Comparison of ENCODE assay signal across 8 mouse cellular contexts in genomic region chr6:97806051-97806450, GRCm38 (mm10). TPM values are rescaled to one million over a fixed set of nuclear protein-coding genes. Genes with fewer than 3 reads are reported as not detected.
DNase-seq lines count a peak whose midpoint lies in the region; ATAC-seq and TF ChIP-seq lines count a peak whose summit lies in the region.

No protein-coding gene starts in this region.

- no peak for DNase-seq in kidney, postnatal 36 days
- no peak for DNase-seq in embryonic facial prominence, embryonic 14.5 days (ENCODE audit: low spot score)
- no peak for DNase-seq in adrenal gland, postnatal 25 days
- DNase-seq in gastrocnemius, postnatal 25 days, result no peak

- peak overlapping the region; percentile 72 for H3K4me3 ChIP-seq in kidney, embryonic 16.5 days (ENCODE audit: low read length)
- peak overlapping the region; percentile 72 for H3K4me3 ChIP-seq in embryonic facial prominence, embryonic 14.5 days (ENCODE audit: low read depth, low read length)
- peak overlapping the region; percentile 73 for H3K4me3 ChIP-seq in intestine, postnatal 0 days (ENCODE audit: low read depth, low read length)
- H3K4me3 ChIP-seq in neural tube, embryonic 12.5 days, result no peak overlapping the region

- peaks cover 6% of the 10 kb centered on the region; the same call in 1 of the 2 replicates for H3K4me1 ChIP-seq in kidney, embryonic 16.5 days (ENCODE audit: insufficient read depth, low read length)
- peaks cover 4% of the 10 kb centered on the region; the same call in 1 of the 2 replicates for H3K4me1 ChIP-seq in embryonic facial prominence, embryonic 14.5 days (ENCODE audit: control insufficient read depth, insufficient read depth, low read length)
- H3K4me1 ChIP-seq in intestine, postnatal 0 days (replicated peaks; ENCODE audit: control insufficient read depth, insufficient read depth, low read length), result no peaks in the 10 kb centered on the region
- H3K4me1 ChIP-seq in neural tube, embryonic 12.5 days, result peaks cover 5% of the 10 kb centered on the region; the same call in 1 of the 2 replicates

- H3K9ac ChIP-seq in kidney, embryonic 16.5 days (replicated peaks; ENCODE audit: low read length), result peak overlapping the region; percentile 72; the same call in 1 of the 2 replicates
- peak overlapping the region; percentile 72 for H3K9ac ChIP-seq in embryonic facial prominence, embryonic 14.5 days (ENCODE audit: low read depth, low read length)
- H3K9ac ChIP-seq in intestine, postnatal 0 days (ENCODE audit: low read depth, low read length), result no peak overlapping the region
- H3K9ac ChIP-seq in neural tube, embryonic 12.5 days, result 0 out of 2 replicates have a peak overlapping the region, but pooled peaks have one; percentile 49

- peak overlapping the region; percentile 99 for H3K4me2 ChIP-seq in kidney, embryonic 16.5 days (replicated peaks; ENCODE audit: low read depth, low read length)
- peak overlapping the region; percentile 100 for H3K4me2 ChIP-seq in embryonic facial prominence, embryonic 14.5 days (ENCODE audit: low read depth, low read length)
- peak overlapping the region; percentile 98 for H3K4me2 ChIP-seq in intestine, postnatal 0 days (replicated peaks; ENCODE audit: low read depth)
- H3K4me2 ChIP-seq in neural tube, embryonic 12.5 days (replicated peaks), result peak overlapping the region; percentile 99

- H3K9me3 ChIP-seq in kidney, embryonic 16.5 days (ENCODE audit: low read length), result no peaks in the 10 kb centered on the region
- H3K9me3 ChIP-seq in embryonic facial prominence, embryonic 14.5 days (ENCODE audit: control insufficient read depth, low read length), result no peaks in the 10 kb centered on the region
- H3K9me3 ChIP-seq in intestine, postnatal 0 days (ENCODE audit: control insufficient read depth), result no peaks in the 10 kb centered on the region
- no peaks in the 10 kb centered on the region for H3K9me3 ChIP-seq in neural tube, embryonic 12.5 days

- no peak overlapping the region for H3K27ac ChIP-seq in kidney, embryonic 16.5 days (ENCODE audit: low read length)
- no peak overlapping the region for H3K27ac ChIP-seq in embryonic facial prominence, embryonic 14.5 days (replicated peaks; ENCODE audit: low read depth, low read length)
- H3K27ac ChIP-seq in intestine, postnatal 0 days (ENCODE audit: low read depth, low read length), result no peak overlapping the region
- H3K27ac ChIP-seq in neural tube, embryonic 12.5 days, result no peak overlapping the region

- no peaks in the 10 kb centered on the region for H3K36me3 ChIP-seq in kidney, embryonic 16.5 days (ENCODE audit: insufficient read depth, low read length)
- H3K36me3 ChIP-seq in embryonic facial prominence, embryonic 14.5 days (ENCODE audit: control insufficient read depth, insufficient read depth, low read length), result no peaks in the 10 kb centered on the region
- no peaks in the 10 kb centered on the region for H3K36me3 ChIP-seq in intestine, postnatal 0 days (ENCODE audit: control insufficient read depth, insufficient read depth)
- H3K36me3 ChIP-seq in neural tube, embryonic 12.5 days, result no peaks in the 10 kb centered on the region

- whole genome bisulfite sequencing in kidney, embryonic 16.5 days, result 43% methylated on average over 5 of the region's 5 CpGs
- 23% methylated on average over 5 of the region's 5 CpGs for WGBS in embryonic facial prominence, embryonic 14.5 days
- WGBS in intestine, postnatal 0 days, result 34% methylated on average over 5 of the region's 5 CpGs
- 58% methylated on average over 5 of the region's 5 CpGs for WGBS in neural tube, embryonic 12.5 days

- no peak for ATAC-seq in kidney, embryonic 16.5 days (ENCODE audit: low FRiP score, low TSS enrichment)
- ATAC-seq in embryonic facial prominence, embryonic 14.5 days (ENCODE audit: low read depth), result no peak
- ATAC-seq in intestine, postnatal 0 days, result no peak
- ATAC-seq in neural tube, embryonic 12.5 days (ENCODE audit: low FRiP score, low read depth), result no peak
- ATAC-seq in activated CD4-positive, CD25-positive, alpha-beta regulatory T cell, adult 4 months, result no peak

- H3K27me3 ChIP-seq in kidney, embryonic 16.5 days (ENCODE audit: insufficient read depth, low read length), result no peaks in the 10 kb centered on the region; the same call in 1 of the 2 replicates
- H3K27me3 ChIP-seq in embryonic facial prominence, embryonic 14.5 days (replicated peaks; ENCODE audit: control insufficient read depth, insufficient read depth, low read length), result no peaks in the 10 kb centered on the region
- no peaks in the 10 kb centered on the region for H3K27me3 ChIP-seq in intestine, postnatal 0 days (replicated peaks; ENCODE audit: control insufficient read depth, insufficient read depth, low read length)
- H3K27me3 ChIP-seq in neural tube, embryonic 12.5 days (replicated peaks), result no peaks in the 10 kb centered on the region

- no peak for TF ChIP-seq CTCF in intestine, postnatal 0 days (IDR thresholded peaks at IDR 0.05; ENCODE audit: low read depth)

RNA-seq across cellular contexts. Expression of gene Mitf, which starts 0.8 kb away (rescaled TPM):
- polyA plus RNA-seq in kidney, embryonic 16.5 days (2015; fragmentation: Nextera tagmentation; extraction: Ambion mirVana), result 3.4 and 3.7 TPM in 2 replicates
- polyA plus RNA-seq in embryonic facial prominence, embryonic 14.5 days (2014; fragmentation: Nextera tagmentation; extraction: Ambion mirVana), result 3.0 and 3.1 TPM in 2 replicates
- polyA plus RNA-seq in intestine, postnatal 0 days (2015; fragmentation: Nextera tagmentation; extraction: Ambion mirVana), result 0.74 and 0.85 TPM in 2 replicates
- 0.77 and 0.87 TPM in 2 replicates for polyA plus RNA-seq in neural tube, embryonic 12.5 days (2016; fragmentation: Nextera tagmentation; extraction: Ambion mirVana)
- polyA plus RNA-seq in activated CD4-positive, CD25-positive, alpha-beta regulatory T cell, adult 4 months (2017; shearing (Covaris generic)), result under 1 TPM; 0.40 to 0.78 TPM
- total RNA-seq in adrenal gland, postnatal 25 days (2021), result 7.6 and 9.3 TPM in 2 replicates
- 10 to 100 TPM; 11.0 to 11.5 TPM for total RNA-seq in gastrocnemius, postnatal 25 days (2021)
